Mouse (Mus musculus): ENCODE data around the gene Pkdcc. TPM values are rescaled to one million over a fixed set of nuclear protein-coding genes. Genes with fewer than 3 reads are reported as not detected.

Pkdcc gene
- polyA plus RNA-seq (2015; fragmentation: Nextera tagmentation; extraction: Ambion mirVana), result 4.7 and 5.9 TPM in 2 replicates

DNA sequence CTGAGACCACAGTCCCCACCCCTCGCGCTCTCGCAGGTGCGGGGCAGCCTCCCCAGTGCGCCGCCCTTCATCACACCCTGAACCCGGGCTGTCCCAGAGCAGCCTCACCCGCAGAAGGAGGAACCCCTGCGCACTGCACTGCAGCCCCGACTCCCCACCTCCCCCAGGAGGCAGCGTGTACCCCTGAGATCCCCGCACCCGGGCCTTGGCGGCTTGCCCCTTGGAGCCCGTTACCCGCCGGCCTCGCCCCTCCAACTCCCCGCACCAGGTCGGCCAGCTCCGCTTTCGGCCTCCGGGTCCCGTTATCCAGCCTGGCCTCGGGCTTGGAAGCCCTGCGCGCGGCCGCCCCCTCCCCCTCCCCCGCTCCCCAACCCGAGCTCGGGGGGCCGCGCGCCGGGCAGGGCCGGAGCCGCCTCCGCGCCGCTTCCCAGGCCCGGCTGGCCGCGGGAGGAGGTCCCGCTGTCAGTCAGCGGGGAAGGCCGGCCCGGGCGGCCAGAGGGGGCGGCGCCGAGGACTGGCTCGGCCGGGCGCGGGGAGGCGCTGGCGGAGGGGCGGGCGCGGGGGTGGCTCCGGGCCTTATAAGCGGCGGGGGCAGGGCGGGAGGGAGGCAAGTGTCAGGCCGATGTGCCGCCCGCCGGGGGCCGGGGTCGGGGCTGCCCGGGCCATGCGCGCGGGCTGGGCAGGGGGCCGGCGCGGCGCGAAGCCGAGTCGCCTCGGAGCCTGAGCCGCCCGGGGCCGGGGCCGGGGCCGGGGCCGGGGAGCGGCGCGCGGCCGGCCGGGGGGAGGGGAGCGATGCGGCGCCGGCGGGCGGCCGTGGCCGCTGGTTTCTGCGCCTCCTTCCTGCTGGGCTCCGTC is at the start of gene Pkdcc:
Gene Pkdcc, plus strand, starts transcription at position 619 of the 855 bp plus-strand sequence.

Other genes with a start within 250 kb of the Pkdcc start
- gene Eml4, start 135.6 kb downstream of the Pkdcc start, polyA plus RNA-seq (2015; fragmentation: Nextera tagmentation; extraction: Ambion mirVana), result 18.8 and 20.6 TPM in 2 replicates